Mouse (Mus musculus) liver (tissue): ENCODE measurements around the gene Atg16l1.

Source experiments
- DNase-seq: peaks from one replicate; pipeline ENCODE4 v3.0.0-alpha.2; 2020; ENCODE audit warnings: mixed read lengths

Gene Atg16l1

GRCm38 (mm10) chr1:87755641-87756470, at the start of gene Atg16l1:
Gene Atg16l1 (plus strand): TSS chr1:87755870.
- peak; percentile 95 for DNase-seq

- DNase-seq, result peak; percentile 81
Observed at GRCm38 (mm10) chr1:87706361-87706760, 49.3 kb upstream of the Atg16l1 start.

GRCm38 (mm10) chr1:87709020-87709419, 46.6 kb upstream of the Atg16l1 start:
- DNase-seq, result no peak

- DNase-seq, result no peak
Observed at GRCm38 (mm10) chr1:87709661-87710270, 45.9 kb upstream of the Atg16l1 start.

- DNase-seq, result peak; percentile 72
Observed at GRCm38 (mm10) chr1:87711938-87712613, 43.6 kb upstream of the Atg16l1 start.

- no peak for DNase-seq
Observed at GRCm38 (mm10) chr1:87712614-87712971, 43.1 kb upstream of the Atg16l1 start.

GRCm38 (mm10) chr1:87721382-87721781, 34.3 kb upstream of the Atg16l1 start:
- peak; percentile 47 for DNase-seq

- DNase-seq, result no peak
Observed at GRCm38 (mm10) chr1:87722081-87722480, 33.6 kb upstream of the Atg16l1 start.

- DNase-seq, result no peak
Observed at GRCm38 (mm10) chr1:87723351-87723750, 32.3 kb upstream of the Atg16l1 start.

GRCm38 (mm10) chr1:87729070-87729469, 26.6 kb upstream of the Atg16l1 start:
- no peak for DNase-seq

GRCm38 (mm10) chr1:87729850-87730249, 25.8 kb upstream of the Atg16l1 start:
- no peak for DNase-seq

GRCm38 (mm10) chr1:87730271-87730670, 25.4 kb upstream of the Atg16l1 start:
- DNase-seq, result no peak

- no peak for DNase-seq
Observed at GRCm38 (mm10) chr1:87733212-87733611, 22.5 kb upstream of the Atg16l1 start.

GRCm38 (mm10) chr1:87734153-87734552, 21.5 kb upstream of the Atg16l1 start:
- no peak for DNase-seq

- no peak for DNase-seq
Observed at GRCm38 (mm10) chr1:87740584-87741290, 14.9 kb upstream of the Atg16l1 start.

GRCm38 (mm10) chr1:87749360-87749973, 6.2 kb upstream of the Atg16l1 start:
- no peak for DNase-seq

- no peak for DNase-seq
Observed at GRCm38 (mm10) chr1:87763821-87764220, 8.2 kb downstream of the Atg16l1 start.

GRCm38 (mm10) chr1:87765741-87766140, 10.1 kb downstream of the Atg16l1 start:
- no peak for DNase-seq

- peak; percentile 39 for DNase-seq
Observed at GRCm38 (mm10) chr1:87766233-87766632, 10.6 kb downstream of the Atg16l1 start.

GRCm38 (mm10) chr1:87769263-87769662, 13.6 kb downstream of the Atg16l1 start:
- no peak for DNase-seq

- DNase-seq, result no peak
Observed at GRCm38 (mm10) chr1:87770486-87770885, 14.8 kb downstream of the Atg16l1 start.

- DNase-seq, result no peak
Observed at GRCm38 (mm10) chr1:87771724-87772123, 16.1 kb downstream of the Atg16l1 start.

- DNase-seq, result no peak
Observed at GRCm38 (mm10) chr1:87773336-87773735, 17.7 kb downstream of the Atg16l1 start.
